Mouse (Mus musculus): ENCODE data around the gene Kremen1. TPM values are rescaled to one million over a fixed set of nuclear protein-coding genes. Genes with fewer than 3 reads are reported as not detected.

Gene Kremen1
- polyA plus RNA-seq, 1 experiment, result 9.4 TPM

GRCm38 (mm10) chr11:5296576-5297115, 35.3 kb upstream of the Kremen1 start:
- Histone ChIP-seq H3K36me3 (ENCODE audit: control insufficient read depth, insufficient read depth, low read length) (no peaks in the 10 kb centered on the region), H3K4me3 (ENCODE audit: extremely low read depth, insufficient read depth, insufficient read length) (no peak overlapping the region), H3K4me1 (ENCODE audit: control insufficient read depth, insufficient read depth, insufficient read length) (peaks cover 5% of the 10 kb centered on the region; the same call in 1 of the 2 replicates), H3K27ac (ENCODE audit: insufficient read depth, low read length) (no peak overlapping the region), H3K27me3 (ENCODE audit: control insufficient read depth, insufficient read depth, low read length) (no peaks in the 10 kb centered on the region)
- TF ChIP-seq CTCF (IDR thresholded peaks at IDR 0.05; ENCODE audit: extremely low read depth, insufficient read depth, insufficient read length, insufficient replicate concordance), result no peak
- TF ChIP-seq POLR2A (IDR thresholded peaks at IDR 0.05; ENCODE audit: low read depth, low read length), result no peak
- WGBS, result 39% methylated on average over 2 of the region's 2 CpGs
- DNase-seq (ENCODE audit: low read depth in 1 of 2, low spot score in 2 of 2), result no peak

- no peaks in the 10 kb centered on the region for H3K27me3 ChIP-seq (ENCODE audit: control insufficient read depth, insufficient read depth, low read length)
- H3K27ac ChIP-seq (ENCODE audit: insufficient read depth, low read length), result no peak overlapping the region
- H3K4me3 ChIP-seq (ENCODE audit: extremely low read depth, insufficient read depth, insufficient read length), result no peak overlapping the region
- H3K36me3 ChIP-seq (ENCODE audit: control insufficient read depth, insufficient read depth, low read length), result no peaks in the 10 kb centered on the region
- 72% methylated on average over 3 of the region's 3 CpGs for WGBS
- DNase-seq (ENCODE audit: low read depth in 1 of 2, low spot score in 2 of 2), result no peak
- TF ChIP-seq CTCF (IDR thresholded peaks at IDR 0.05; ENCODE audit: extremely low read depth, insufficient read depth, insufficient read length, insufficient replicate concordance), result no peak
- TF ChIP-seq POLR2A (IDR thresholded peaks at IDR 0.05; ENCODE audit: low read depth, low read length), result no peak
- H3K4me1 ChIP-seq (ENCODE audit: control insufficient read depth, insufficient read depth, insufficient read length), result peaks cover 5% of the 10 kb centered on the region; the same call in 1 of the 2 replicates
Measured at GRCm38 (mm10) chr11:5294805-5295204, 33.4 kb upstream of the Kremen1 start.

DNA sequence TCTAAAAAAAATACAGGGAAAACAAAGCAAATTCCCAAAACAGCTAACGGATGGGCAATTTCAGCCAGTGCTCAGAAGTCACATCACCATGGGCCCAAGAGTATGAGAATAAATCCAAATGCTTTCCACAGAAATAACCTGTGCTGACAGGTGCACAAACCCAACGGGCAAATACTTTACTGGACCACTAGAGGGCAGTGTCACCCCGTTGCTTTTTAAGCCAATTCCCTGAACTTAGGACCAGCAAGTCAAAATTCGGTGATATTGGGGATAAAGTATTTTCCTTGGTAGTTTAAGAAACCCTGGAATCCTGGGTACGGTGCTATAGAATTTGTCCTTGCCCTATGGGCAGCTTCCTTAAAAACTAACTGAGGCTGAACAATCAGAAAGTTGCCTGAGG, 29.3 kb upstream of the Kremen1 start:
- 23% methylated on average over 5 of the region's 5 CpGs for WGBS
- Histone ChIP-seq H3K36me3 (ENCODE audit: control insufficient read depth, insufficient read depth, low read length) (no peaks in the 10 kb centered on the region; the same call in 1 of the 2 replicates), H3K4me3 (ENCODE audit: extremely low read depth, insufficient read depth, insufficient read length) (no peak overlapping the region), H3K4me1 (ENCODE audit: control insufficient read depth, insufficient read depth, insufficient read length) (no peaks in the 10 kb centered on the region), H3K27me3 (ENCODE audit: control insufficient read depth, insufficient read depth, low read length) (no peaks in the 10 kb centered on the region), H3K27ac (ENCODE audit: insufficient read depth, low read length) (no peak overlapping the region)
- peak; percentile 36 to 55 for DNase-seq (ENCODE audit: low read depth in 1 of 2, low spot score in 2 of 2)
- TF ChIP-seq POLR2A (IDR thresholded peaks at IDR 0.05; ENCODE audit: low read depth, low read length), result no peak
- TF ChIP-seq CTCF (IDR thresholded peaks at IDR 0.05; ENCODE audit: extremely low read depth, insufficient read depth, insufficient read length, insufficient replicate concordance), result peak; percentile 77; the same call in 1 of the 2 replicates

DNA sequence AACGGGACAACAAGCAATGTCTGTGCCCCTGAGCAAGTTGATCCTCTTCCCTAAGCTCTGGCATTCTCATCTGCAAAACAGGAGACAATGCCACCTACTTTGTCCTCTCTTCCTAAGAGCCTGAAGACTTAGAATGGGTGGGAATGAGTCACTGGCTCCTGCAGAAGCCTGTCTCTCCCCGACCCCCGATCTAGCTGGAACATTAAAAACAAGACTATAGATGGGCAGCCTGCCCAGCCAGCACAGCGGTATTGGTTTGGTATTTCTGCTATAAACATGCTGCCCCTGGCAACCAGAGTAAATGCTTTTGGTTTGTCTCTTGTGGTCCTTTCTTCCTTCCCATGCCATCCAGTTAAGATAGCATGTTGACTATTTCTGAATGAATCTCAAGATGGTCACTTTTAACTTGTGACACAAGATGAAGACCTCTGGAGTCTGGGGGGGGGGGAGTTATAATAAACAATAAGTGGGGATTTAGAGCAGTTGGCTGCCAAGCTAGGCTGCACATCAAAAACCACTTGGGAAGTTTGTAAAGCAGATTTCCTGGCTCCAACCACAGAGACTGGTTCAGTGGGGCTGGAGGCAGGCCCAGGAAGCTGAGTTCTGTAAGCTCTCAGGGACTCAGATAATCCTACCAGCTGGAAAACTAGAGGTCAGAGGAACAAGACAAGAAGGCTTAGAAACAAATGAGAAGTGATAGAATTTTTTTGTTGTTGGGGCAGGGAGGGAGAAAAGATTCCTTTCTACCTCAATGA, 28.6 kb upstream of the Kremen1 start:
- Histone ChIP-seq H3K27me3 (ENCODE audit: control insufficient read depth, insufficient read depth, low read length) (no peaks in the 10 kb centered on the region), H3K36me3 (ENCODE audit: control insufficient read depth, insufficient read depth, low read length) (no peaks in the 10 kb centered on the region; the same call in 1 of the 2 replicates), H3K4me3 (ENCODE audit: extremely low read depth, insufficient read depth, insufficient read length) (no peak overlapping the region), H3K4me1 (ENCODE audit: control insufficient read depth, insufficient read depth, insufficient read length) (no peaks in the 10 kb centered on the region), H3K27ac (ENCODE audit: insufficient read depth, low read length) (no peak overlapping the region)
- WGBS, result 84% methylated on average over 4 of the region's 4 CpGs
- DNase-seq (ENCODE audit: low read depth in 1 of 2, low spot score in 2 of 2), result no peak
- TF ChIP-seq CTCF (IDR thresholded peaks at IDR 0.05; ENCODE audit: extremely low read depth, insufficient read depth, insufficient read length, insufficient replicate concordance) (no peak), POLR2A (IDR thresholded peaks at IDR 0.05; ENCODE audit: low read depth, low read length) (no peak)

- H3K4me1 ChIP-seq (ENCODE audit: control insufficient read depth, insufficient read depth, insufficient read length), result no peaks in the 10 kb centered on the region
- DNase-seq (ENCODE audit: low read depth in 1 of 2, low spot score in 2 of 2), result no peak
- TF ChIP-seq CTCF (IDR thresholded peaks at IDR 0.05; ENCODE audit: extremely low read depth, insufficient read depth, insufficient read length, insufficient replicate concordance) (no peak), POLR2A (IDR thresholded peaks at IDR 0.05; ENCODE audit: low read depth, low read length) (no peak)
- H3K36me3 ChIP-seq (ENCODE audit: control insufficient read depth, insufficient read depth, low read length), result peaks cover 7% of the 10 kb centered on the region; the same call in 1 of the 2 replicates
- no peak overlapping the region for H3K27ac ChIP-seq (ENCODE audit: insufficient read depth, low read length)
- H3K27me3 ChIP-seq (ENCODE audit: control insufficient read depth, insufficient read depth, low read length), result no peaks in the 10 kb centered on the region
- 96% methylated on average over 2 of the region's 2 CpGs for WGBS
- H3K4me3 ChIP-seq (ENCODE audit: extremely low read depth, insufficient read depth, insufficient read length), result no peak overlapping the region
Measured at GRCm38 (mm10) chr11:5283987-5284386, 22.6 kb upstream of the Kremen1 start.

DNA sequence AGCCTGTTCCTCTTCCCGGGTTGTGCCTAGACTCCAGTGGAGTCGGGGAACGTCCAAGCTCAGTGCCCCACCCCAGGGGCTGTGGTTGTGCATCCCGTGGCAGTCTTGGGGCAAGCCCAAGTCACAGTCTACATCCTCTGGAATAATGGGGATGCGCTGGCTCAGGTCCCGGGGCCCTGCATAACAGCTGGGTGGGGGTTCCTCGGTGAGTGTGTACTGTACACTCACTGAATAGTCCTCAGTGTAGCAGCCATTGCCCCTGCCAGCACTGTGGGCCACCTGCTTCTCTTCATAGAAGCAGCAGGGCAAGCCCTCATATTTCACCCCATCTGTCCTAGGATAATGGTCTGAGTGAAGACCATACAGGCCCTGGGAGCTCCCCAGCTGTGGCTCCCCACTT, 19.6 kb upstream of the Kremen1 start:
- H3K36me3 ChIP-seq (ENCODE audit: control insufficient read depth, insufficient read depth, low read length), result peaks cover 7% of the 10 kb centered on the region; the same call in 1 of the 2 replicates
- H3K4me3 ChIP-seq (ENCODE audit: extremely low read depth, insufficient read depth, insufficient read length), result no peak overlapping the region

DNA sequence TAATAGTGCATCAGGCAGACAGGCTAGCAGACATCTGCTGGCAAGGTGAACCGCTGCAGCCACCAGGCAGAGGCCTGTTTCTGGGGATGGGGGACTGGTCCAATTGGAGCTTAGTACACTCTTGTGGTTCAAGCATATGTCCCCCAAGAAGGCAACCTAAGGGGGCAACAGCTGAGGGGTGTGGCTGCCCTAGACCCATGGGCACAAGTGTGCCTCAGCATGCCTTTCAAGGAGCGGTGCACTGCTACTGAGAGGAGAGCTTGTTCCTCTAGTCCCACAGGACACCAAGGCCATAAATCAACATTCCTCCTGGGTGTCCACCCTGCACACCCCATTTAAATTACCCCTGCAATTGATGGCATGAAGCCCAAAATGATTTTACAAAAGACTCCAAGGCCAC, 17.1 kb upstream of the Kremen1 start:
- H3K4me3 ChIP-seq (ENCODE audit: extremely low read depth, insufficient read depth, insufficient read length), result no peak overlapping the region
- no peaks in the 10 kb centered on the region for H3K4me1 ChIP-seq (ENCODE audit: control insufficient read depth, insufficient read depth, insufficient read length)
- WGBS, result 90% methylated on average over 2 of the region's 2 CpGs
- TF ChIP-seq POLR2A (IDR thresholded peaks at IDR 0.05; ENCODE audit: low read depth, low read length), result no peak
- TF ChIP-seq CTCF (IDR thresholded peaks at IDR 0.05; ENCODE audit: extremely low read depth, insufficient read depth, insufficient read length, insufficient replicate concordance), result no peak
- DNase-seq (ENCODE audit: low read depth in 1 of 2, low spot score in 2 of 2), result no peak
- H3K27ac ChIP-seq (ENCODE audit: insufficient read depth, low read length), result no peak overlapping the region
- no peaks in the 10 kb centered on the region for H3K27me3 ChIP-seq (ENCODE audit: control insufficient read depth, insufficient read depth, low read length)
- peaks cover 7% of the 10 kb centered on the region; the same call in 1 of the 2 replicates for H3K36me3 ChIP-seq (ENCODE audit: control insufficient read depth, insufficient read depth, low read length)

More for the DNA sequence above, 19.6 kb upstream of the Kremen1 start:
- WGBS, result 88% methylated on average over 7 of the region's 7 CpGs
- no peak for DNase-seq (ENCODE audit: low read depth in 1 of 2, low spot score in 2 of 2)
- Histone ChIP-seq H3K27ac (ENCODE audit: insufficient read depth, low read length) (no peak overlapping the region), H3K27me3 (ENCODE audit: control insufficient read depth, insufficient read depth, low read length) (no peaks in the 10 kb centered on the region), H3K4me1 (ENCODE audit: control insufficient read depth, insufficient read depth, insufficient read length) (no peaks in the 10 kb centered on the region)
- TF ChIP-seq POLR2A (IDR thresholded peaks at IDR 0.05; ENCODE audit: low read depth, low read length), result no peak
- no peak for TF ChIP-seq CTCF (IDR thresholded peaks at IDR 0.05; ENCODE audit: extremely low read depth, insufficient read depth, insufficient read length, insufficient replicate concordance)

All from spleen, adult 2 months (tissue).